Comparison of ENCODE assay signal across 7 mouse cellular contexts in the genomic region with DNA sequence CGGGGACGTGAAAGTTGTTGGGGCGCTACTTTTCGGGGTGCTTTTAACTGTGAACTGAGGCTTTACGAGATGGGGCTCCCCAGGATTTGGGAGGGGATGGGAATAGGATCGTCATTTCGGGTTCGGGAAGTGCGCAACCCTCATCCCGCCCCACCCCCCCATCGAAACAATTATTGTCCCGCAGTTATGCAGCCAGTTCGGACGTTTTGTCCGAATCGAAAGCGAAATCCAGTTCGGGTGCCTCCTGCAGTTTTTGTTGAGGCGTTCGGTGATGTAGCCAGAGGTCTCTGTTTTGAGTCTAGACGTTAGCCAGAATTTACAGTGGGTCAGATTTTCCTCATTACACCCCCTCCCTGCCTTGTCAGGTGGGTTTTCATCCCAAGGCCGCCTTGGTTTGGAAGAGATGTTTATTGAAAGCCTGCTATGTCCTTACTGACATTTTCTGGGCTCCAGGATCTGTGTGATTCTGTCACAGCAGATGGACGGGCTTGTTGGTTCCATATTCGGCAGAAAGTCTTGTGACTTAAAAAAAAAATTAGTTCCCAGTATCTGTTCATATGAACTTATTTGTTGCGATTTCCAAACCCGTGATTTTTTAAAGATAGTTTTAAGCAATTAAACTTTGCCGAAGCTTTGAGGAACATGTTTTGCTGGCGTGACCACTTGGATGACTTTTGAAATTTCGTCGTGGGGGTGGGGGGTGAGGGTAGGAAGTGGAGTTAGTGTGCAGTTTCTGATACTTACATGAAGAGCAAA. TPM values are rescaled to one million over a fixed set of nuclear protein-coding genes. Genes with fewer than 3 reads are reported as not detected.
DNase-seq lines count a peak whose midpoint lies in the region; TF ChIP-seq lines count a peak whose summit lies in the region.

No protein-coding gene starts in this region.

- TF ChIP-seq CTCF in thymus, adult 2 months (IDR thresholded peaks at IDR 0.05; ENCODE audit: borderline replicate concordance, control insufficient read depth, extremely low read depth, insufficient read depth, low read length, poor library complexity) = no peak

- under 1% methylated on average over 30 of the region's 30 CpGs for WGBS in thymus, adult 2 months
- WGBS in forebrain, embryonic 10.5 days = 7% methylated on average over 30 of the region's 30 CpGs

- 0 out of 2 replicates have a peak, but pooled peaks cover 4% of the 10 kb centered on the region for H3K36me3 ChIP-seq in thymus, adult 2 months (ENCODE audit: control insufficient read depth, insufficient read depth, low read length)
- peaks cover 36% of the 10 kb centered on the region for H3K36me3 ChIP-seq in forebrain, embryonic 10.5 days (replicated peaks)
- peaks cover 17% of the 10 kb centered on the region for H3K36me3 ChIP-seq in myocyte (ENCODE audit: control insufficient read depth, insufficient read depth)

- H3K4me3 ChIP-seq in thymus, adult 2 months (ENCODE audit: control insufficient read depth, insufficient read depth, low read length) = peak overlapping the region; percentile 78
- H3K4me3 ChIP-seq in forebrain, embryonic 10.5 days = peak overlapping the region; percentile 81
- H3K4me3 ChIP-seq in myocyte = peak overlapping the region; percentile 98

- peaks cover 4% of the 10 kb centered on the region for H3K4me1 ChIP-seq in thymus, adult 2 months (replicated peaks; ENCODE audit: control insufficient read depth, insufficient read depth, low read length)
- peaks cover 32% of the 10 kb centered on the region for H3K4me1 ChIP-seq in forebrain, embryonic 10.5 days

- H3K27ac ChIP-seq in thymus, adult 2 months (ENCODE audit: control insufficient read depth, insufficient read depth, low read length) = peak overlapping the region; percentile 78
- peak overlapping the region; percentile 98 for H3K27ac ChIP-seq in forebrain, embryonic 10.5 days

- H3ac ChIP-seq in myocyte (ENCODE audit: control insufficient read depth, insufficient read length) = peak overlapping the region; percentile 99

- H3K79me2 ChIP-seq in myocyte (ENCODE audit: control insufficient read depth, insufficient read depth) = peaks cover 55% of the 10 kb centered on the region

- peak overlapping the region; percentile 94 for H3K4me2 ChIP-seq in myocyte (ENCODE audit: low read depth)

- H3K27me3 ChIP-seq in thymus, adult 2 months (ENCODE audit: control insufficient read depth, insufficient read depth, low read length) = no peaks in the 10 kb centered on the region
- H3K27me3 ChIP-seq in forebrain, embryonic 10.5 days (ENCODE audit: poor library complexity, severe bottlenecking) = no peaks in the 10 kb centered on the region
- H3K27me3 ChIP-seq in myocyte (ENCODE audit: control insufficient read depth, insufficient read depth, insufficient read length) = no peaks in the 10 kb centered on the region

- H3K9me3 ChIP-seq in forebrain, embryonic 10.5 days = no peaks in the 10 kb centered on the region

- no peak for TF ChIP-seq POLR2A in thymus, adult 2 months (IDR thresholded peaks at IDR 0.05; ENCODE audit: control insufficient read depth, extremely low read depth, insufficient read depth, low read length, poor library complexity)
- TF ChIP-seq POLR2A in myocyte (IDR thresholded peaks at IDR 0.05; ENCODE audit: insufficient read length, low read depth) = no peak

- DNase-seq in thymus, adult 2 months = no peak
- no peak for DNase-seq in thymus, adult 18-20 months
- DNase-seq in forebrain, embryonic 10.5 days (ENCODE audit: extremely low spot score, low spot score) = no peak
- peak; percentile 12 to 32 for DNase-seq in layer of hippocampus, postnatal 36 days
- DNase-seq in gastrocnemius, adult 8-10 months (ENCODE audit: low spot score in 2 of 2) = no peak
- no peak for DNase-seq in urinary bladder, postnatal 14 days (ENCODE audit: low spot score)

TF ChIP-seq in myocyte, 11 proteins besides CTCF, POLR2A, EP300 and RAD21:
- no peak for TF ChIP-seq MYOD1 (IDR thresholded peaks at IDR 0.05; ENCODE audit: control insufficient read depth in 1 of 3, insufficient read length in 2 of 3, low read depth in 2 of 3)
- TF ChIP-seq MYOG (IDR thresholded peaks at IDR 0.05; ENCODE audit: control insufficient read depth in 1 of 3, insufficient read depth in 1 of 3, insufficient read length in 2 of 3, low read depth in 2 of 3) = no peak
- no peak for TF ChIP-seq MAX (IDR thresholded peaks at IDR 0.05; ENCODE audit: low read depth)
- TF ChIP-seq SRF (IDR thresholded peaks at IDR 0.05; ENCODE audit: control insufficient read depth, insufficient read length, low read depth) = no peak
- TF ChIP-seq REST (IDR thresholded peaks at IDR 0.05; ENCODE audit: insufficient read depth, insufficient read length) = no peak
- no peak for TF ChIP-seq TCF3 (IDR thresholded peaks at IDR 0.05; ENCODE audit: insufficient read length, low read depth)

RNA-seq across cellular contexts. Expression of a gene that starts 1.1 kb away (rescaled TPM):
- 109 and 138 TPM in 2 replicates for polyA plus RNA-seq in thymus, adult 2 months (2012; rRNA removed)
- 178 and 181 TPM in 2 replicates for polyA plus RNA-seq in forebrain, embryonic 10.5 days (2016; fragmentation: Nextera tagmentation; extraction: Ambion mirVana)
- total RNA-seq in layer of hippocampus, postnatal 36 days (2021) = 100 to 1,000 TPM; 211 to 225 TPM
- polyA plus RNA-seq in myocyte (2012; fragmentation: generic; extraction: Trizol) = 491 TPM
- 100 to 1,000 TPM; 221 to 236 (median 226) TPM for total RNA-seq in gastrocnemius, adult 8-10 months (2022)

RNA-seq across cellular contexts. Expression of a gene that starts 25.2 kb away (rescaled TPM):
- 0.06 and 0.15 TPM in 2 replicates for polyA plus RNA-seq in thymus, adult 2 months (2012; rRNA removed)
- 5.9 and 7.0 TPM in 2 replicates for polyA plus RNA-seq in forebrain, embryonic 10.5 days (2016; fragmentation: Nextera tagmentation; extraction: Ambion mirVana)
- total RNA-seq in layer of hippocampus, postnatal 36 days (2021) = not detected
- polyA plus RNA-seq in myocyte (2012; fragmentation: generic; extraction: Trizol) = 0.01 TPM
- total RNA-seq in gastrocnemius, adult 8-10 months (2022) = under 1 TPM in 1 of 4 experiments, not detected in 3; 0.12 TPM

RNA-seq across cellular contexts. Expression of a gene that starts 51.1 kb away (rescaled TPM):
- polyA plus RNA-seq in thymus, adult 2 months (2012; rRNA removed) = 1.6 and 1.8 TPM in 2 replicates
- polyA plus RNA-seq in forebrain, embryonic 10.5 days (2016; fragmentation: Nextera tagmentation; extraction: Ambion mirVana) = 28.1 and 28.3 TPM in 2 replicates
- 10 to 100 TPM; 43.8 to 44.5 TPM for total RNA-seq in layer of hippocampus, postnatal 36 days (2021)
- 9.5 TPM for polyA plus RNA-seq in myocyte (2012; fragmentation: generic; extraction: Trizol)
- total RNA-seq in gastrocnemius, adult 8-10 months (2022) = 10 to 100 TPM in 2 of 4 experiments, 1 to 10 TPM in 2; 8.4 to 10.7 (median 9.5) TPM

Comparison
In these comparisons a context has a peak if more than half of its experiments do, and no peak if none do; other contexts are left out.
1. DNase-seq: peak in layer of hippocampus, postnatal 36 days (2 of 2); none in thymus, adult 2 months (single experiment), thymus, adult 18-20 months (0 of 2), forebrain, embryonic 10.5 days (single experiment), gastrocnemius, adult 8-10 months (0 of 2) and urinary bladder, postnatal 14 days (single experiment).
2. Peak in every context shown above with its lines, with median percentiles within 50 percentile points of each other: H3K4me3 ChIP-seq.